Mouse (Mus musculus): ENCODE data around the gene Mrm2. TPM values are rescaled to one million over a fixed set of nuclear protein-coding genes. Genes with fewer than 3 reads are reported as not detected.

Mrm2 gene
- polyA plus RNA-seq, 1 experiment from 2014 or later: 8.1 TPM

DNA sequence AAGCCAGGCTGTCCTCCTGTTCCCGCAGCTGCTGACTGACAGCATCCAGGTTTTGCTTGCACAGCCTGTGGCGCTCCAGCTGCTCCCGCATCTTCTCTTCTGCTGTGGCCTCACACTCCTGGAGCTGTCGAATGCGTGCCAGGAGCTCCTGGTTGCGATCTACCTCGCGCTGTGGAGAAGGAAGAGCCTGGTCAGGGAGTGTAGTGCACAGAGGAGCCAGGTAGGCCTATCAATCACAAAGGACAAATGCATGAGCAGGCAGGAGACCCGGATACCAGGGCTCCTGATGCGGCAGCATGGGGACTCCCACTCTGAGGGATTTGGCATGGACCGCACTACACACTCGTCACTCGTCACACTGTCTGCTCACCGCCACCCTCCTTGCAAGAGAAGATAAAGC lies 24.1 kb downstream of the Mrm2 start:
- no peak overlapping the region for H3K4me3 ChIP-seq (ENCODE audit: low read depth, low read length)
- WGBS (ENCODE audit: insufficient replicate concordance): 92% methylated on average over 14 of the region's 14 CpGs
- no peak for TF ChIP-seq EP300 (IDR thresholded peaks at IDR 0.05; ENCODE audit: low read depth)
- TF ChIP-seq CTCF (IDR thresholded peaks at IDR 0.05; ENCODE audit: low read depth): no peak
- H3K4me2 ChIP-seq (ENCODE audit: low read depth, low read length): no peak overlapping the region
- no peaks in the 10 kb centered on the region for H3K4me1 ChIP-seq (ENCODE audit: insufficient read depth)
- H3K9me3 ChIP-seq (ENCODE audit: low read length): no peaks in the 10 kb centered on the region
- no peak overlapping the region for H3K27ac ChIP-seq (ENCODE audit: low read depth)
- H3K27me3 ChIP-seq (ENCODE audit: insufficient read depth, low read length): no peaks in the 10 kb centered on the region
- H3K9ac ChIP-seq (replicated peaks): no peak overlapping the region
- peaks cover 50% of the 10 kb centered on the region for H3K36me3 ChIP-seq (replicated peaks; ENCODE audit: insufficient read depth, low read length)
- no peak for DNase-seq
- ATAC-seq: no peak

DNA sequence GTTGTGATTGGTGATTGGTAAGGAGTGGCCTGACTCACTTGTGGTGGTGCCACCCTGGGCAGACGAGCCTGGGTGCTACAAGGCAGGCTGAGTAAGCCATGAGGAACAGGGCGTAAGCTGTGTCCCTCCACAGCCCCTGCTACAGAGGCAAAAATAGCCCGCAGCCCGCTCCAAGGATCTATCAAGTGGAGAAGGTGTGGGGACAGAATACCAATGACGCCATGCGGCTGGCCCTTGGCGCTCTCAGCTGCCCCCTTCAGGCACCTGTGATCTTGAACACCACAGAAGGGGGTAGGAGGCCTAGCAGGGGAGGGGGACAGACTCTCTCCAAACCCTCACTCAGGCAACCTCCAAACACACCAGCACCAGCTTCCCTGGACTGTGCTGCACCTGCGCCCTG lies 25.7 kb downstream of the Mrm2 start:
- Histone ChIP-seq H3K9me3 (ENCODE audit: low read length) (no peaks in the 10 kb centered on the region), H3K4me2 (ENCODE audit: low read depth, low read length) (no peak overlapping the region), H3K9ac (replicated peaks) (no peak overlapping the region), H3K36me3 (replicated peaks; ENCODE audit: insufficient read depth, low read length) (peaks cover 61% of the 10 kb centered on the region), H3K4me1 (ENCODE audit: insufficient read depth) (no peaks in the 10 kb centered on the region), H3K27ac (ENCODE audit: low read depth) (no peak overlapping the region), H3K4me3 (ENCODE audit: low read depth, low read length) (no peak overlapping the region), H3K27me3 (ENCODE audit: insufficient read depth, low read length) (no peaks in the 10 kb centered on the region)
- TF ChIP-seq CTCF (IDR thresholded peaks at IDR 0.05; ENCODE audit: low read depth): no peak
- no peak for TF ChIP-seq EP300 (IDR thresholded peaks at IDR 0.05; ENCODE audit: low read depth)
- 87% methylated on average over 8 of the region's 8 CpGs for WGBS (ENCODE audit: insufficient replicate concordance)
- no peak for ATAC-seq
- no peak for DNase-seq

DNA sequence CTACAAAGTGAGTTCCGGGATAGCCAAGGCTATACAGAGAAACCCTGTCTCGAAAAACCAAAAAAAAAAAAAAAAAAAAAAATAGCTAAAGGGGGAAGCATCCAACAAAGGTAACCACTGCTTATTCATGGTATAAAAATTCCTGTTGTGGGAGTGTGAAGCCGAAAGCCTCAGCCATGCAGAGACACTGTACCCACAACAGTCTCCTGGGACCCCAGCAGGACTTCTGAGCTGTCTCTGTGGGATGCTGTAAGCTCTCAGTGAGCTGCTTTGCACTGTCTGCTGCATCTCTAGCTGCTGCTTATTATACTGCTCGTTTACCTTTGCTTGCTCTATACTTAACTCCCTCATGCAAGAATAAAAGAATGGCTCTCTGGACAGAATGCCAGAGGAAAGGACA lies 33.4 kb downstream of the Mrm2 start:
- TF ChIP-seq EP300 (IDR thresholded peaks at IDR 0.05; ENCODE audit: low read depth): no peak
- TF ChIP-seq CTCF (IDR thresholded peaks at IDR 0.05; ENCODE audit: low read depth): no peak
- no peak for DNase-seq
- Histone ChIP-seq H3K9ac (replicated peaks) (no peak overlapping the region), H3K27ac (ENCODE audit: low read depth) (no peak overlapping the region), H3K4me1 (ENCODE audit: insufficient read depth) (no peaks in the 10 kb centered on the region), H3K4me2 (ENCODE audit: low read depth, low read length) (no peak overlapping the region), H3K4me3 (ENCODE audit: low read depth, low read length) (no peak overlapping the region), H3K27me3 (ENCODE audit: insufficient read depth, low read length) (no peaks in the 10 kb centered on the region), H3K9me3 (ENCODE audit: low read length) (no peaks in the 10 kb centered on the region), H3K36me3 (replicated peaks; ENCODE audit: insufficient read depth, low read length) (peaks cover 52% of the 10 kb centered on the region)
- WGBS (ENCODE audit: insufficient replicate concordance): 91% methylated on average over 4 of the region's 4 CpGs
- ATAC-seq: no peak

DNA sequence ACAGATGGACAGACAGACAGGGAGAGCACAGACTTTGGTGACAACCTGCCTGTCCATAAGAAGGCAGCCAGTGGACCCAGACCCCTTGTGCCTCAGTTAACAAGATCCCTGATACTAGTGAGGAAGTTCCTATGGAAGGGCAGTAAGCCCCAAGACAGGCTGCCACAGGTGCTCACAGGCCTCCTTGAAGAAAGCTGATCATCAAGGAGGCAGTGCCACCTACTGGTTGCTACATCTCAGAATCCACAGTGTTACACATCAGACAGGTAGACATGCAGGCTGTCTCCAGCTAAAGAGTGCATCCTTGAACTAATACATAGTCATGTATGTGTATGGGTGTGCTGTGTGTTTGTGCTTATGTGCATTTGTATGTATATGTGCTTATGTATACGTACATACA lies 39.5 kb downstream of the Mrm2 start:
- peak; percentile 86 for TF ChIP-seq CTCF (IDR thresholded peaks at IDR 0.05; ENCODE audit: low read depth)
- no peak for TF ChIP-seq EP300 (IDR thresholded peaks at IDR 0.05; ENCODE audit: low read depth)
- peaks cover 35% of the 10 kb centered on the region for H3K36me3 ChIP-seq (replicated peaks; ENCODE audit: insufficient read depth, low read length)
- ATAC-seq: peak; percentile 38; the same call in 1 of the 2 replicates

DNA sequence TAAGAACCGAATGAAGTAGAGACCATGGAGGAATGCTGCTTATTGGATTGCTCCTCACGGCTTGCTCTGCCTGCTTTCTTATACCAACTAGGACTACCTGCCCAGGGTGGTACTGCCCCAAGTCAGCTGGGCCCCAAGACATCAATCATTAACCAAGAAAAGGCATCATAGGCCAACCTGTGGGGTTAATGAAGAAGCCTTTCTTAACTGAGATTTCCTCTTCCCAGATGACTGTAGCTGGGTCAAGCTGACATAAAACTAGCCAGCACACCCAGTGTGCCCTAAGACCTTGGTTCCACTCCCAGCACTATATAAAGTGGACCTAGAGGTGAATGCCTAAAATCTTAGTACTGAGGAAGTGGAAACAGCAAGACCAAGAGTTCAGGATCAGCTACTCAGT lies 42.5 kb downstream of the Mrm2 start:
- no peak overlapping the region for H3K4me2 ChIP-seq (ENCODE audit: low read depth, low read length)
- no peak for ATAC-seq
- no peaks in the 10 kb centered on the region for H3K27me3 ChIP-seq (ENCODE audit: insufficient read depth, low read length)
- peaks cover 18% of the 10 kb centered on the region for H3K36me3 ChIP-seq (replicated peaks; ENCODE audit: insufficient read depth, low read length)
- no peak overlapping the region for H3K4me3 ChIP-seq (ENCODE audit: low read depth, low read length)
- DNase-seq: no peak
- no peak overlapping the region for H3K27ac ChIP-seq (ENCODE audit: low read depth)
- H3K9ac ChIP-seq (replicated peaks): no peak overlapping the region
- 92% methylated on average over 2 of the region's 2 CpGs for WGBS (ENCODE audit: insufficient replicate concordance)
- TF ChIP-seq EP300 (IDR thresholded peaks at IDR 0.05; ENCODE audit: low read depth) (no peak), CTCF (IDR thresholded peaks at IDR 0.05; ENCODE audit: low read depth) (no peak)
- no peaks in the 10 kb centered on the region for H3K9me3 ChIP-seq (ENCODE audit: low read length)
- no peaks in the 10 kb centered on the region for H3K4me1 ChIP-seq (ENCODE audit: insufficient read depth)

More for the DNA sequence above, 39.5 kb downstream of the Mrm2 start:
- H3K27ac ChIP-seq (ENCODE audit: low read depth): no peak overlapping the region
- H3K4me1 ChIP-seq (ENCODE audit: insufficient read depth): no peaks in the 10 kb centered on the region
- peak; percentile 56 for DNase-seq
- no peak overlapping the region for H3K4me3 ChIP-seq (ENCODE audit: low read depth, low read length)
- no peaks in the 10 kb centered on the region for H3K27me3 ChIP-seq (ENCODE audit: insufficient read depth, low read length)
- H3K9me3 ChIP-seq (ENCODE audit: low read length): no peaks in the 10 kb centered on the region
- no peak overlapping the region for H3K9ac ChIP-seq (replicated peaks)
- H3K4me2 ChIP-seq (ENCODE audit: low read depth, low read length): no peak overlapping the region
- 89% methylated on average over 1 of the region's 1 CpGs for WGBS (ENCODE audit: insufficient replicate concordance)

DNA sequence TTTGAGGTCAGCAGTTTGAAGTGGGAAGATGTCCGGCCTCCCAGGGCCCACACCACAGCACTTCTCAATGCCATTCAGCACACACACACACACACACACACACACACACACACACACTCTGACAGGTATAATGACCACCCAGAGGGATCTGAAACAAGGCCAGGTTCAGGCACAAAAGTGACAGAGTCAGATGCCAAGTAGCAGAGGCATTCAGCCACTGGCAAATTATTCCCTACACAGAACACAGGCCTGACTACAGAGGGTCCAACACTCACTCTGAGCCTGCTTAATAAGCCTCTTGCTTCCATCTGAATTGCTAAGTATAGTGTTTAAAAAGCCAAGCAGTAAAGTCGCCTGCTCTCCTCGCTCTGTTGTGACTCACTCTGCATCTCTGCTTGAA lies 43.4 kb downstream of the Mrm2 start:
- Histone ChIP-seq H3K27me3 (ENCODE audit: insufficient read depth, low read length) (no peaks in the 10 kb centered on the region), H3K9me3 (ENCODE audit: low read length) (no peaks in the 10 kb centered on the region), H3K36me3 (replicated peaks; ENCODE audit: insufficient read depth, low read length) (peaks cover 16% of the 10 kb centered on the region), H3K4me3 (ENCODE audit: low read depth, low read length) (no peak overlapping the region), H3K27ac (ENCODE audit: low read depth) (no peak overlapping the region), H3K4me1 (ENCODE audit: insufficient read depth) (peaks cover 2% of the 10 kb centered on the region; the same call in 1 of the 2 replicates), H3K4me2 (ENCODE audit: low read depth, low read length) (no peak overlapping the region), H3K9ac (replicated peaks) (no peak overlapping the region)
- TF ChIP-seq EP300 (IDR thresholded peaks at IDR 0.05; ENCODE audit: low read depth) (no peak), CTCF (IDR thresholded peaks at IDR 0.05; ENCODE audit: low read depth) (no peak)
- DNase-seq (no peak), ATAC-seq (no peak)
- WGBS (ENCODE audit: insufficient replicate concordance): 95% methylated on average over 3 of the region's 3 CpGs

DNA sequence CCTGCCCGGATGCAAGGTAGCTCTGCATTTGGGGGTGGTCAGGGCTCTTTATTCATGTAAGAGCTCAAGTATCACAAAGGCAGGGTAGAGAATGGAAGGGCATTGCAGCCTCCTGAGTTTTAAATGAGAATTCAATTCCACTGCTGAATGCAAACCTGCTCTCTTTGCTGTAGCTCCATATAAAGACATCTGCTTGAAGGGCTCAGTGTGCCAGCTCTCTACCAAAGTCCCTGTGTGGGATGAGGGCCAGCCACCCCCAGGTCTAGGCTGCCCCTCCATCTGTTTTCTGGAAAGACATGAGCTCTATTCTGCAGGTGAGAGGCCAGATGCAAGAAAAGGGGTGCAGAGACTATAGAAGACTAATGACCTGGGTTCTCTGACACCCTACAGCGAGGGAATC lies 46.9 kb downstream of the Mrm2 start:
- no peak overlapping the region for H3K4me2 ChIP-seq (ENCODE audit: low read depth, low read length)
- no peak overlapping the region for H3K9ac ChIP-seq (replicated peaks)
- DNase-seq (no peak), ATAC-seq (no peak)
- 0 out of 2 replicates have a peak, but pooled peaks cover 10% of the 10 kb centered on the region for H3K36me3 ChIP-seq (replicated peaks; ENCODE audit: insufficient read depth, low read length)
- H3K4me1 ChIP-seq (ENCODE audit: insufficient read depth): peaks cover 10% of the 10 kb centered on the region
- WGBS (ENCODE audit: insufficient replicate concordance): 83% methylated on average over 2 of the region's 2 CpGs
- no peak overlapping the region for H3K27ac ChIP-seq (ENCODE audit: low read depth)
- TF ChIP-seq EP300 (IDR thresholded peaks at IDR 0.05; ENCODE audit: low read depth) (no peak), CTCF (IDR thresholded peaks at IDR 0.05; ENCODE audit: low read depth) (no peak)
- H3K4me3 ChIP-seq (ENCODE audit: low read depth, low read length): no peak overlapping the region
- no peaks in the 10 kb centered on the region for H3K27me3 ChIP-seq (ENCODE audit: insufficient read depth, low read length)
- no peaks in the 10 kb centered on the region for H3K9me3 ChIP-seq (ENCODE audit: low read length)

All from liver, postnatal 0 days (tissue).